Mouse (Mus musculus) liver, postnatal 0 days (tissue): ENCODE measurements around the gene Olfr437. TPM values are rescaled to one million over a fixed set of nuclear protein-coding genes. Genes with fewer than 3 reads are reported as not detected.
"Not testable (repeated sequence)": the region's sequence is repeated elsewhere in the genome, so short reads cannot be mapped to it uniquely, and the experiment has no call there.

Source experiments
- ATAC-seq: fragments of 200-750 bp; cut with Nextera tagmentation; 2 replicates; pipeline ENCODE4 v1.8.0; 2017; ENCODE audit warnings: mild to moderate bottlenecking, moderate library complexity
- DNase-seq: peaks from one replicate; pipeline ENCODE4 v3.0.0-alpha.2; 2016
- H3K27ac ChIP-seq: fragments of 300-500 bp; sonication (generic); 2 replicates; pipeline ENCODE4 v1.5.1; 2014; ENCODE audit warnings: antibody characterized with exemption, moderate library complexity, mild to moderate bottlenecking, low read depth
- H3K27me3 ChIP-seq: fragments of 300-500 bp; sonication (generic); 2 replicates; pipeline ENCODE4 v1.6.1; 2014; ENCODE audit warnings: low read length, control low read depth, mixed read lengths; ENCODE audit not compliant: insufficient read depth
- H3K36me3 ChIP-seq: fragments of 300-500 bp; sonication (generic); replicated peaks from 2 replicates; pipeline ENCODE4 v1.6.1; 2014; ENCODE audit warnings: mild to moderate bottlenecking, control low read depth, low read length, moderate library complexity, mixed read lengths; ENCODE audit not compliant: insufficient read depth
- H3K4me1 ChIP-seq: fragments of 300-500 bp; sonication (generic); 2 replicates; pipeline ENCODE4 v1.6.1; 2014; ENCODE audit warnings: antibody characterized with exemption, mild to moderate bottlenecking, control low read depth; ENCODE audit not compliant: insufficient read depth
- H3K4me2 ChIP-seq: fragments of 300-500 bp; sonication (generic); 2 replicates; pipeline ENCODE4 v1.6.1; 2014; ENCODE audit warnings: low read depth, mild to moderate bottlenecking, low read length, moderate library complexity, mixed read lengths
- H3K4me3 ChIP-seq: fragments of 300-500 bp; sonication (generic); 2 replicates; pipeline ENCODE4 v1.5.1; 2014; ENCODE audit warnings: low read depth, low read length
- H3K9ac ChIP-seq: fragments of 300-500 bp; sonication (generic); replicated peaks from 2 replicates; pipeline ENCODE4 v1.6.1; 2014; ENCODE audit warnings: mild to moderate bottlenecking, moderate library complexity
- H3K9me3 ChIP-seq: fragments of 300-500 bp; sonication (generic); 2 replicates; pipeline ENCODE4 v1.6.1; 2016; ENCODE audit warnings: mild to moderate bottlenecking, control low read depth, low read length, mixed read lengths
- CTCF ChIP-seq: sonication (generic); IDR thresholded peaks from 2 replicates; pipeline ENCODE4 v1.5.1; 2016; ENCODE audit warnings: antibody characterized with exemption, low read depth
- EP300 ChIP-seq: IDR thresholded peaks from 2 replicates; pipeline ENCODE4 v1.6.1; 2016; ENCODE audit warnings: antibody characterized with exemption, low read depth, mild to moderate bottlenecking
- WGBS: fragments of 180-500 bp; shearing (Covaris S2); extraction: QIAGEN DNeasy Blood & Tissue Kit; methylation state at CpG from one replicate; pipeline ENCODE4 v1.1.7; 2014; ENCODE audit not compliant: insufficient replicate concordance; 5-methylcytosine and 5-hydroxymethylcytosine counted together
- polyA plus RNA-seq: library from polyadenylated mRNA; unstranded; fragments of >200 nt; fragmentation: Nextera tagmentation; extraction: Ambion mirVana; gene quantifications from 2 replicates; pipeline ENCODE4 v1.2.1, GENCODE M21; 2015

Olfr437 gene
- not detected in 2 replicates for polyA plus RNA-seq

- H3K27ac ChIP-seq, result no peak within 1 kb of the TSS
- DNase-seq (no peak), ATAC-seq (no peak)
- WGBS, result 55% methylated on average over 3 of the region's 3 CpGs
- no peak within 1 kb of the TSS for H3K4me2 ChIP-seq
- H3K9me3 ChIP-seq, result no peaks in the 10 kb centered on the region
- no peaks in the 10 kb centered on the region for H3K4me1 ChIP-seq
- no peak within 1 kb of the TSS for H3K9ac ChIP-seq
- H3K4me3 ChIP-seq, result no peak within 1 kb of the TSS
- no peak for TF ChIP-seq EP300
- no peak for TF ChIP-seq CTCF
- no peaks in the 10 kb centered on the region for H3K36me3 ChIP-seq
- H3K27me3 ChIP-seq, result no peaks in the 10 kb centered on the region
These were observed at the start of gene Olfr437 for GRCm38 (mm10) chr6:43162982-43163381. Olfr437 (plus strand) TSS chr6:43163282.

DNA sequence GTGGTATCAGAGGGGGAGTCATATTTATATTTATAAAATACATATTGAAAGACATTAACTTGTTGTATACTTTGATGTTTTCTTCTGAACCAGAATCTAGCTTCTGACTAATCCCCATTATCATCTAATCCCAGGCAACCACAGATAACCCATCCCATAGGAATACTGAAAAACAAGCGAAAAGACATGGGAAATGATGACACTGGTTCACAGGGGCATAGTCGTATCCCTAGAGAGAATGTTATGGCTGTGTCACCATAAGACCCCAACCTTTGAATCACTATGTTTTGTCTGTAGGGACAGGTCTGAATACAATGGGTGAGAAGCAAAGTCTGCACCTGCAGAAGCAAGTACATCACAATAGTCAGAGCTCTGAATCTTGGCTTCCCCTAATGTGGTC, 16.8 kb upstream of the Olfr437 start, which contains the start of gene Olfr237-ps1:
Olfr237-ps1 (plus strand) TSS at position 301 of the 400 bp plus-strand sequence.
- H3K4me3 ChIP-seq, H3K36me3 ChIP-seq, H3K4me2 ChIP-seq, H3K27me3 ChIP-seq, H3K9ac ChIP-seq, H3K27ac ChIP-seq, H3K4me1 ChIP-seq, DNase-seq, ATAC-seq, H3K9me3 ChIP-seq: not testable (repeated sequence)
- WGBS, result 59% methylated on average over 2 of the region's 2 CpGs

GRCm38 (mm10) chr6:43159502-43159901, 3.6 kb upstream of the Olfr437 start:
- no peaks in the 10 kb centered on the region for H3K27me3 ChIP-seq

GRCm38 (mm10) chr6:43167246-43167645, 4.2 kb downstream of the Olfr437 start:
- TF ChIP-seq EP300 (no peak), CTCF (no peak)
- H3K36me3 ChIP-seq, result no peaks in the 10 kb centered on the region
- H3K4me2 ChIP-seq, result no peak overlapping the region
- no peak for DNase-seq
- 87% methylated on average over 4 of the region's 4 CpGs for WGBS
- H3K4me3 ChIP-seq, result no peak overlapping the region
- no peak overlapping the region for H3K9ac ChIP-seq
- H3K9me3 ChIP-seq, result no peaks in the 10 kb centered on the region
- H3K27me3 ChIP-seq, result no peaks in the 10 kb centered on the region
- no peaks in the 10 kb centered on the region for H3K4me1 ChIP-seq
- ATAC-seq, result no peak
- no peak overlapping the region for H3K27ac ChIP-seq

More at GRCm38 (mm10) chr6:43159502-43159901, 3.6 kb upstream of the Olfr437 start:
- 29% methylated on average over 1 of the region's 1 CpGs for WGBS
- Histone ChIP-seq H3K4me3 (no peak overlapping the region), H3K9me3 (no peaks in the 10 kb centered on the region), H3K4me1 (no peaks in the 10 kb centered on the region), H3K36me3 (no peaks in the 10 kb centered on the region), H3K9ac (no peak overlapping the region), H3K27ac (no peak overlapping the region), H3K4me2 (no peak overlapping the region)
- DNase-seq (no peak), ATAC-seq (no peak)
- TF ChIP-seq EP300, result no peak
- no peak for TF ChIP-seq CTCF

DNA sequence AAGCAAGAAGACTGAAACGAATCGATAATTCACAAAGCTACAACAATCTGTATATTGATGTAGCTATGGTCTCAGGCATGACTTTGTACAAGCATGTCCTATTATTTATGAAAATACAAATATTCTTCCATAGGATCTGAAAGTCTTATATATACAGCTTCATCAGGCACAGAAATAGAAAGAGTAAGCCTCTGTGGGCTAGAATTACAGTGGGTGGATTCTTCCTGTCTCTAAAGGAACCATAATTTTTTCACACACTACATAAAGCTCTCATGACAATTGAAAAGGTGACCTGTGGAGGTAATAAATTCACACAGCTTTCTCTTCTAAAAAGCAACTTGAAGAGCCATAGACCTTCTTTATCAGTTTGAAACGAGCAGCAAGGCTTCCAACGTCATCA, 8.8 kb downstream of the Olfr437 start, which contains the start of gene Olfr13:
Olfr13 (plus strand) TSS at position 301 of the 400 bp plus-strand sequence.
- Histone ChIP-seq H3K4me1 (no peaks in the 10 kb centered on the region), H3K36me3 (no peaks in the 10 kb centered on the region), H3K9ac (no peak within 1 kb of the TSS), H3K27ac (no peak within 1 kb of the TSS), H3K27me3 (no peaks in the 10 kb centered on the region), H3K4me3 (no peak within 1 kb of the TSS), H3K9me3 (no peaks in the 10 kb centered on the region), H3K4me2 (no peak within 1 kb of the TSS)
- 60% methylated on average over 4 of the region's 4 CpGs for WGBS
- no peak for DNase-seq
- ATAC-seq, result no peak
- TF ChIP-seq EP300 (no peak), CTCF (no peak)

DNA sequence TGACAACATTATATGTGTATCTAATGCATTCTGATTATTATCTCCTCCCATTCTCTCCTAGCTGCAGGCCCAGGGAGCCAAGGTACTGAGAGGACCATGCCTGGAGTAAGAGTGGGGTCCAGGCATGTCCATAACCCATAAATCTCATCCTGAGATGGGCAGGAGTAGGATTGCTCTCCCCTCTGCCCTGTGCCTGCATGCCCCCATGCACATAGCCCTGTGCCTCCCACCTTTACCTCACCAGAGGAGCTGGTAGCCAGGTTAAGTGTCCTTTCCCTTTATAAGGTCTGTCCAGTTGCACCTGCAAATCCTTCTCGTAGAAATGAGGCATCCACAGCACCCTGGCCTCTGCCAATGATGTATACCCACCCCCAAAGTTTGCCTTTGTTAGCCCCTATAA, 15.0 kb downstream of the Olfr437 start:
- no peaks in the 10 kb centered on the region for H3K27me3 ChIP-seq
- H3K4me2 ChIP-seq, result no peak overlapping the region
- no peaks in the 10 kb centered on the region for H3K36me3 ChIP-seq
- WGBS, result 57% methylated on average over 1 of the region's 1 CpGs
- H3K4me1 ChIP-seq, result no peaks in the 10 kb centered on the region
- no peak overlapping the region for H3K9ac ChIP-seq
- DNase-seq (no peak), ATAC-seq (no peak)
- H3K27ac ChIP-seq, result no peak overlapping the region
- H3K4me3 ChIP-seq, result no peak overlapping the region
- TF ChIP-seq CTCF (no peak), EP300 (no peak)
- no peaks in the 10 kb centered on the region for H3K9me3 ChIP-seq
